Mouse (Mus musculus): ENCODE results near the gene Cdc34. TPM values are rescaled to one million over a fixed set of nuclear protein-coding genes. Genes with fewer than 3 reads are reported as not detected.

Gene Cdc34
- polyA plus RNA-seq, 3 experiments from 2014 or later = 13.9 to 26.7 (median 20.5) TPM

DNA sequence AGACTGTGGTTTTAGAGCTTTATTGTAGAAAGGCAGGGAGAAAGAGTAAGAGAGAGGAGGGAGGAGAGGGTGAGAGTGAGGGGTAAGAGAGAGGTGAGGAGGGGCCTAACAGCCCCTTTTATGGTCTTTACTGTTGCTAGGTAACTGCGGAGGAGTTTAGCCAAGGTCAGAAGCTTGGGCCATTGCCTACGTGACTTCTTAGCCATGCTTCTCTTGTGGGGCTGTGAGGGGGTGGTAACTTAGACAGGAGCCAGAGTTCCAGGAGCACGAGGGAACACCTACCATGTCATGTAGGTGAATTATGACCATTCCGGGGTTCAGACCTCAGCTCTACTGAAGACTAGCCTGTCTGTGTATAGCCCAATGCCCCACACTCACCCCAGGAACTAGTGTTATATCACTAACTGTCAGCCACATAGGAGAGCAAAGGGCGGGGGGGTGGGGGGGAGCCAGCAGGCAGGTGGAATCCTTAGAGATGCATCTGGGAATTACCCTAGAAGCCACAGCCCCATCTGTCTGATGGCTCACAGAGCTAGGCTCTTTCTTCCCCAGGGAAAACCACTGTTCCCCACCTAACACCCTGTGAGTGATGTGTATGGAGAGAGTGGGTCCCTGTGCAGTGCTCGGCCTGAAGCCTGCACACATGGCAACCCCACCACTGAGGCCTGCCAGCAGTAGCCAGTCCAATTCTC, 10.5 kb upstream of the Cdc34 start:
- no peak for ATAC-seq

DNA sequence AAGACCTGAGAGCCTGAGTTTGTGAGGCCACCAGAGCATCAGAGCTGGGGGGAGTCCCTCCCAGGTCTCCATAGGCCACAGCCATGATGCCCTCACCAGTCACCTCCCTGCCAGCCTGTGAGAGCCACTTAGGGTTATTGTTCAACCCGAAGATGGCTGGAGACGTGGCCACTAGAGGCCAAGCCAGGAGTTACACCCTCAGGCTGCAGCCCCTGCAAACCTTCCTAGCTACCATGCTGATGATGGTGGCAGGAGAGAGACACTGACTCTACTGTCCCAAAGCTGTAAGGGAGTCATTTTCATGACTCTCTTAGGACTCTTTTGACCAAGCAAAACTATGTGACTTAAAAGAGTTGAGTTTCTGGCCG, 9.9 kb upstream of the Cdc34 start:
- ATAC-seq = no peak

DNA sequence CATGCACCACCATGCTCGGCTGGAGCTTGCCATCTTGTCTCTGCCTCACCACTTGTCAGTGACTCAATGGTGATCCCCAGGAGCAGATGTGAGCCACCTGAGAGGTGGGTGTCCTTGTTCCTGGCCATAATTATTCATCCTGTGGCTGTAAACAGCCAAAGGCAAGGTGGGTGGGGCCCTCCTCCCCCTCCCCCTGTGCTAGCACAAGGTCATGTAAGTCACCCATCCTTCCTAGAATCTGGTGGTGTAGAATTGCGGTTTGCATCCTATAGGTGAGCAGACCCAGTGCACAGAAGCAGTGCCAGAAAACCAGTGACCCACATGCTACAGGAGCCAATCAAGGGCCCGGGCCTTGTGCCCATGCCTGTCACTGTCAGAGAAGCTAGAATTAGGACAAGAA, 8.9 kb upstream of the Cdc34 start:
- ATAC-seq = no peak

DNA sequence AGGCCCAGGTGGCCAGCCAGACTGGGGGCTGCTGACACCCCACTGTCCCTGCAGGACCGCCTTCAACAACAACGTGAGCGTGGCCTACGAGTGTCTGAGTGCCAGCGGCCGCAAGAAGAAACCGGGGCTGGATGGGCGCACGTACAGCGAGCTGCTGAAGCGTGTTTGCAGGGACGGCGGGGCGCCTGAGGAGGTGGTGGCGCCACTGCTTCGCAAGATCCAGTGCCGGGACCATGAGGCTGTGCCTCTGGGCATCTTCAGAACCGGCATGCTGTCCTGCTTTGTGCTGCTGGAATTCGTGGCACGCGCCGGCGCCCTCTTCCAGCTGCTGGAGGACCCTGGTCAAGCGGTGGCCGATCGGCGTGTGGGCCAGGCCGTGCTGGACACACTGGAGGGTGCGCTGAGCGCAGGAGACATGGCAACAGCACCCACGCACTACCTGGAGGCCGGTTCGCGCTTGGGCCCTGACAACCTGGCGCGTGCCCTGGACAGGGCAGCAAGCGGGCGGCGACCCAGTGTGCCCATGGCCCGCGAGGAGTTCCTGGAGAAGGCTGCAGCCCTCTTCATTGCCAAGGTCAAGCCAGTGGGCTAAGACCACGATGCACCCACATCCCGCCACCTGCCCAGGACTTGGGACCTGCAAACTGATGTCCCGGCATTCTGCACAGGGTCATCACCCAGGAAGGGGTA, 6.5 kb upstream of the Cdc34 start:
- ATAC-seq = no peak

DNA sequence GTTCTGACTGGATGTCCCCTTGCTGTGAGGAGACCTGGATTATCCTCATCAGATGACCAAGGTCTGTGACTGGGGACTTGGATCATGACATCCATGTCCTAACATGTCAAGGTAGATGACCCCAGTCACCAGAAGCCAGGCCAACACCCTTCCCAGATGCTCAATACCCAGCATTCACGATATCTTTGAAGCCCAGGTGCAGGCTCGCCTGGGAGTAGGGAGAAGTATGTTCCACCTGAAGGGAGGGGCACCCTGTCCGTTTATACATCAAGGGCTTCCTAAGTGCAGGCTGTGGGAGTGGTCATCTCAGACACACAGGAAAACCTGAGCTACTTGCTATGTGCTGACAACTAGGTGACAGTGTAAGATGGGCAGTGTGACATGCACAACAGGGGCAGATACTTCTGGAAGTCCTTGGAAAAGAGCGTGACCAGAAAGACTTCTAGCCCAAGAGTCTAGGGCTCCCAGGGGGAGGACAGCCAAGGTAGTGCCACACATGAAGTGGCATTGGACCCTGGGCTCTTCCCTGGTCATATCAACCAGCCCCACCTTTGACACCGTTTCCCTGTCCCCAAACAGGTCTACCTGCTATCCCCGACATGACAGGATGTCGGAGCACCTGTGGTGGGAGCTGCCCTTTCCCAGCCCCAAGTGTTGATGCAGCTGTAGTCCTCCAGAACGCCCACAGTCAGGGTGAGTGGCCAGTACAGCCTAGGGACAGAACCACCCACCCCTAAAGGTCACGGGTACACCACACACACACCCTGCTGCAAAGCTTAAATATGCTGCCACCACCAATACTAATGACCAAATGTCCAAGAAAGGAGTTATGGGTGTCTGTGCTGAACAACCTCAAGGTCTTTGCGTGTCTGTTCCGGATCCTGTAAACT, 1.1 kb upstream of the Cdc34 start:
- ATAC-seq = peak; percentile 7

DNA sequence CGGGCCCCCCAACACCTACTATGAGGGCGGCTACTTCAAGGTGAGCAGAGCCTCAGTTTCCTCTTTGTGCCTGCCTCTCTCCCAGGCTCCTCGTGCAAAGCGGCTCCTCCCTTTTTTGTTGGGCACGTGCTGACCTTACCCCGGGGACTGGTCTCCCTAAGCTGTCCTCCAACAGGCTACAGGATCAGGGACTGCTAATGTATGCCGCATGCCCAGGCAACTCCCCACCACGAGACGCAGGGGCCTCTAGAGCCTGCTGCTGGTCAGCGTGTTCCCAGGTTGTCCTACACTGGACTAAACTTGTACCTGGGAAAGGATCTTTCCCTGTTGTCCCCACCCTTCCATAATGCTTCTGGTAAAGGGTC, 538 bp downstream of the Cdc34 start:
- ATAC-seq = no peak

DNA sequence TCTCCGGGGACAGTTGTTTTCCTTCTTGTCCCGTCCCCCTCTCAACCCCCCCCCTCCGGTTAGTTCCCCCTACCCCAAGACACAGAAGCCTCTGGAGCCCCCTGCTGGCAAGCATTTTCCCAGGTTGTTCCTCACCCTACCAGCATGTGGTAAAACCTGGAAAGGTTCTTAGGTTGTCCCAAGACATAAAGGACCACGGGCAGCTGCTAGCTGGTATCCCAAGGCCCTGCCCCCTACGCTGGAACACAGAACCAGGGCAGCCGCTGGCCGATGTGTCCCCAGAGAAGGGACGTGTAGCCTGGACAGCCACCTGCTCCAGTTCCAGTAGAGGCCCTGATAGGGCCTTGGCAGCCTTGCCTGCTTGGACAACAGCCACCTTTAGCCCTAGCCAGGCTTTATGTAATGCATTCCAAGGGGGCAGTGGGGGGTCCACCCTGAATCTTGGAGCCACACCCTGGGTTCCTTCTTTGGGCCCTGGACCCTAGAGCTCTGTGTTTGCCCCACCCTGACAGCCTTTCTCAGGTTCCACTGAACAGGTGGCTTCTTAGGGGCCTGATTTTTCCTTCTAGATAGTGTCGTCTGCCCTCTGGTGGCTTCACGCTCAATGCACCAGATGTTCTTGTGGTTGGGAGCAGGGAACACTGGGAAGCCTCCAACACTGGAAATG, 1.1 kb downstream of the Cdc34 start:
- ATAC-seq = no peak

DNA sequence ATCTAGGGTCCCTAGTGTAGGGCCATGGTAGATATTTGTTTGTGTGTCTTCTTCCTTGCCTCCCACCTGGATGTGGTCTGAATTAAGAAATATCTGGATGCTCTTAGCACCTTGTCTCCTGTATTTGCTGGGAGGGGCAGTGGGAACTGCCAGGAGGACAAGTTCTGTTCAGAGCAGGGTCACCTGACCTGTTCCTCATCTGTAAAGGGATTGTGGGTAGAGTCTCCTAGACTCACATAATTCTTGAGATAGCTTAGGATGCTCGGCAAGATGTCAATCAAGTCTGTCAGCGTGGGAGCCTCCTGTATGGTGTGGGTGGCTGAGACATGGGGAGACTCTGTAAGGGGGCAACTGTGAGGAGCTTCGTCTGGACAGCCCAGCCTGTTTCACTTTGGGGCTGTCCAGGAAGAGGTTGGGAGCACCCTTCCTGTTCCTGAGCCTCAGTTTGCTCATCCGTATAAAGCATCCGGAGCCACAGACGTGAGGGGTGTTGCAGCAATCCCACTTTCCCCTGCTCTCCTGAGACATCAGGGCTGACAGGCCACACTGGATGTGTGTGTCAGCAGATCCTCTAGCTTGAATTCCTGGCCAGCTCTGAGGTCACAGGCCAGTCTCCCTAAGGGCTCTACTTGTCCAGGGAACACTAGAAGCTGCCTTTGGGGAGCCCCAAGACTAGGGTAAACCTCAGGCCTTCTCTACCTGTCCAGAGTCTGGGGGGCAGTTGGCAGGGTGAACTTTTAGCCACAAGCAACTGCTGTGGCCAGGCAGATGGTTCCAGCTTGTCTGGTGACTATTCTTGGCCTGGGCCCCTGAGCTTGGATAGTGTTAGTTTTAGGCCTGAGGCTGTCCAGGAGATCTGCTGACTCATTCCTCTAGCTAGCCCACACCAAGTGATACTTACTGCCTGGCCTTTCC, 2.0 kb downstream of the Cdc34 start:
- no peak for ATAC-seq

DNA sequence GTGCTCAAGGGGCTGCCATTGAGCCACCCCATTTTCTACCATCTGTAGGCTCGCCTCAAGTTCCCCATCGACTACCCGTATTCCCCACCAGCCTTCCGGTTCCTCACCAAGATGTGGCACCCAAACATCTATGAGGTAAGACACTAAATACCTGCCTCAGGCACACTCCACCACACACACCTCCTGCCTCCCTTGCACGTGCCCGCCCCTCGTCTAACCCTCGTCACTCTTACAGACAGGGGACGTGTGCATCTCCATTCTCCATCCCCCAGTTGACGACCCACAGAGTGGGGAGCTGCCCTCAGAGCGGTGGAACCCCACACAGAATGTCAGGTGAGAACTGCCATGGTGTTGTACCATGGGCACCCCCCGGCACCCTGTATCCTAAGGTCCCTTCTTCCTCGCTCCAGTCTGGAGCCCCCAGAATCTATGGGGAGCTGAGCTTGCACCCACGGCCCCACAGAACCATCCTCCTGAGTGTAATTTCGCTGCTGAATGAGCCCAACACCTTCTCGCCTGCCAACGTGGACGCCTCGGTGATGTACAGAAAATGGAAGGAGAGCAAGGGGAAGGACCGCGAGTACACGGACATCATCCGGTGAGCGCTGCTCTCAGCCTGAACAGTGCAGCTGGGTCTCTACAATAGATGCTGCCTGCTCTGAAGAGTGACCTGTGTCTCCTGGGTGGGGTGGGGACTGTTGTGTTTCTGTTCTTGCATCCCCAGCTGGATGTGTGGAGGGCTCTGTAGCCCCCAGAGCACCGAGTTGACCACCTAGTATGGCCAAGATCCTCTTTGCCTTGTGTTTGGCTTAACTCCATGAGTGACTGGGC, 3.0 kb downstream of the Cdc34 start:
- ATAC-seq = no peak

DNA sequence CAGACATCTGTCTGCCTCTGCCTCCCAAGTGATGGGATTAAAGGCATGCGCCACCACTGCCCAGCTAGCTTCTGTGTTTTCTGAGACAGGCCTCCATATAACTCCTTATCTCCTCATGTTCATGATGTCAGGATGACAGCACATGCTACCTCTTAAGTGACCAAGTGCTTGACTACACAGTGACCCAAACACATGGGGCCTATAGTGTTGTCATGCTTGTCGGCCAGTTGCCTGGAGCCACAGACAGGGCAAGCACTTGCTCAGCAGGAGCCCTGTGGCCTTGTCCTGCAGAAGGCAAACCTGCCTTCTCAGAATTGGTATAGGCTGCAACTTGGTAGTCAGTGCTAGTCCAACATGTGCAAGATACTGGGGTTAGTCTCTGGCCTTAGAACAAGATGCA, 4.2 kb downstream of the Cdc34 start:
- no peak for ATAC-seq

DNA sequence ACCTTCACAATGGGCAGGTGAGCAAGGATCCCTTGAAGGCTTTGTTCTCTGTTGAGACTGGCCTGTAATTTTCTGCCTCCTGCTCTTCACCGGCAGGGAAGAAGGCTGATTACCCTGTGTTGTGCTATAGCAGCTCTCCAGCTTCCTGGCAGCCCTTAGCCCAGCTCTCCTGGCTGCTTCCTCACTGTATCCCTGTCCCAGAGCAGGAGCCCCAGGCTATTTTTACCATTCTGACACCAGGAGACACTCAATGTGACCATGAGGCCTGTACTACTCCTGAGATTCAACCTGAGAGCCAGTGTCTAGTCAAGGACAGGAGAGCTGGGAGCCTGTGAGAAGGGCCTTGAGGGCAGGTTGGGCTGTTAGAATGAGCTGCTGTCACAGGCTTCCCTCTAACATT, 4.7 kb downstream of the Cdc34 start:
- ATAC-seq = no peak

DNA sequence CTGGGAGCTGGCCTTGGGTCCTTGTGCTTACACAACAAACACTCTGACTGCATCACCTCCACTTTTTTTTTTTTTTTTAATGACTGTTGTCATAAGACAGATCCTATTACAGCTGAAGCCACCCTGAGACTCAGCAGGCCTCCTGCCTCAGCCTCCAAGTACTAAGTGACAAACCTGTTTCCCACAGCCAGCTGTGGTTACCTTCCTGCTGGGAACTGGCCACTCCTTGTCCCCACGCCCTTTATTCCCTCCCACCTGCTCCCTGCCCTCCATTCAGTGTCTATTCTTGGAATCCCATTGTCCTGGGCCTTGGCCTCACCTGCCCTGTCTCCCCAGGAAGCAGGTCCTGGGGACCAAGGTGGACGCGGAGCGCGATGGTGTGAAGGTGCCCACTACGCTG, 5.5 kb downstream of the Cdc34 start:
- ATAC-seq = no peak

DNA sequence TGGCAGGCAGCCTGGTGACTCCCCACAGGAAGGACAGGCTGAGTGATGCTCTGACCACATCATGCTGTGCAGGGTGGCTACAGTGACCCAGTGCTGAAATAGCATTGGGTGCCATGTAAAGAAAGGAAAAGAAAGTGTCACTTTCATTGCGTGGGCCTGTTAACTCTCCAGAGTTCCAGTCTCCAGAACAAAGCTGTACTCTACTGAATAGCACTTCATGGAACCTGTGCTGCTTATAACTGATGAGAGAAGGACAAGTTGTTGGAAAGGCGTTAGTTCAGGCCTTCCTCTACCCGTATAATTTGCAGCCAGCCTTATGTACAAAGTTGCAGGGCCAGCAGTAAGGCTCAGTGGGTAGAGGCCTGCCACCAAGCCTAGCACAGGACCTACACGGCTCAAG, 6.7 kb downstream of the Cdc34 start, which contains the start of gene Gzmm:
Gene Gzmm (plus strand): TSS at position 301 of the 400 bp plus-strand sequence.
- ATAC-seq = no peak

DNA sequence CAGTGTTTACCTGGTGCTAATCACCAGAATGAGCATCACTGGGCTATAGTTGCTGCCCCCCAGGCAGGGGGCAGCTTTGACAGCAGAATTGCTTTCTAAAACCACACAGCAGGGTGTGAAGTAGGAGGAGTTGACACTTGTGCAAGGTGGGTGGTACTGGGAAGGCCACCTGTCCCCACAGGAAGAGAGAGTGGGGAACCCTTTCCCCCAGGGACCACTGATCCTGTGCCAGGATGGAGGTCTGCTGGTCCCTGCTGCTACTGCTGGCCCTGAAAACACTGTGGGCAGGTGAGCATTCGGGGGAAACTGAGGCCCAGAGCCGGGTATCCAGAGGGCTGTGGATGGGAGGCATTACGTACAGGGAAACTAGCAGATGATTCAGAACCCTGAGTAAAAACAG, 7.2 kb downstream of the Cdc34 start:
- no peak for ATAC-seq

DNA sequence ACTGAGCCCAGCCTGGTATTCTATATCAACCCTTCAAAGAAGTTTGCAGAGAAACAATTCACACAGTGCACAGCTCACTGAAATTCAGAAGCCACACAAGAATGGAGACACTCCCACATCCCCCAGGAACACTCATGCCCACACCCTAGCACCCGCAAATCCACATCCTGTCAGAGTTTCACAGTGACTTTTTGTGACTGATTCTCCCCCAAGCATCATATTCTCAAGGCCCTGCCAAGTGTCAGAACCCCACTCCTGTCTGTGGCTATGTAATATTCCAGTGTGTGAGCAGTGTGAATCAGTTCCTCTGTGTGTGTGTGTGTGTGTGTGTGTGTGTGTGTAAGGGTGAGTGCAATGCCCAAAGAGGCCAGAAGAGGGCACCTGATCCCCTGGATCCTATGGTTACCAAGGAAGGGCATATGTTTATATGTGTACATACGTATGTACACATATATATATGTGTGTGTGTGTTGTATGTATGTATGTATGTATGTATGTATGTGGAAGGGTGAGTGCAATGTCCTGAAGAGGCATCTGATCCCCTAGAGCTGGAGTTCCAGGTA, 10.1 kb downstream of the Cdc34 start:
- no peak for ATAC-seq

DNA sequence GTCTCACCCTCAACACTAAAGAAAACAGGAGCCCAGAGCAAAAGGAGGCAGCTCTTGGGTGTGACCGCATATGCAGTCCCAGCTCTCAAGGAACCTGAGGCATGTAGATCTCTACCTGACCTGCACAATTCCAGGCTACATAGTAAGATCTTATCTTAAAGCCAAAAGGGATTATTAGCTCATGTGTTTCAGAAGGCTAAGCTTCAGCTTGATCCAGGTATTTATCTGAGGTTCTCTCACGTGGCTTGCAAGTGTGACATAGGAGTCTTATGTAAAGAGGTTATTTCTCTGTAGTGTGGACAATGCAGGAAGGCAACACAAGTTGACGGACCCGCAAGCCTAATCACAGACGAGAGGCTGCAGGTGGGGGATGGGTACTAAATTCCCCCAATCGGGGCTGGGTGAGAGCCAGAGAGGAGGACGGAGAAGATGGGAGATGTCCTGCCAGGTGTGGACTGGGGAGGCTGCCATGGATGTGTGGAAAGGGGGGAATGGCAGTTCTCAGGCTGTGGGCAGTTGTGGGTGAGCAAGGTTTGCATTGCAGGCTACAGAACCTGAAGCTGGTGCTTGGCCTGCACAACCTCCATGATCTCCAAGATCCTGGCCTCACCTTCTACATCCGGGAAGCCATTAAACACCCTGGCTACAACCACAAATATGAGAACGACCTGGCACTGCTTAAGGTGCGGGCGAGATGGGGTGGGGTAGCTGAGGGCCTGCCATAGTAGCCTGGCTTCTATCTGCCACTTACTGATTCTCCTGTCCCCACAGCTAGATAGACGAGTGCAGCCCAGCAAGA, 11.8 kb downstream of the Cdc34 start:
- no peak for ATAC-seq

DNA sequence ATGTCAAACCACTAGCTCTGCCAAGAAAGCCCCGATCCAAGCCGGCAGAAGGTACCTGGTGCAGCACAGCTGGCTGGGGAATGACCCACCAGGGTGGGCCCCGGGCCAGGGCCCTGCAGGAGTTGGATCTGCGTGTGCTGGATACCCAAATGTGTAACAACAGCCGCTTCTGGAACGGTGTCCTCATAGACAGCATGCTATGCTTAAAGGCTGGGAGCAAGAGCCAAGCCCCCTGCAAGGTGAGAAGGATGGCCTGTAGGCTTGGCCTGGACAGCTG, 12.3 kb downstream of the Cdc34 start:
- ATAC-seq = no peak

DNA sequence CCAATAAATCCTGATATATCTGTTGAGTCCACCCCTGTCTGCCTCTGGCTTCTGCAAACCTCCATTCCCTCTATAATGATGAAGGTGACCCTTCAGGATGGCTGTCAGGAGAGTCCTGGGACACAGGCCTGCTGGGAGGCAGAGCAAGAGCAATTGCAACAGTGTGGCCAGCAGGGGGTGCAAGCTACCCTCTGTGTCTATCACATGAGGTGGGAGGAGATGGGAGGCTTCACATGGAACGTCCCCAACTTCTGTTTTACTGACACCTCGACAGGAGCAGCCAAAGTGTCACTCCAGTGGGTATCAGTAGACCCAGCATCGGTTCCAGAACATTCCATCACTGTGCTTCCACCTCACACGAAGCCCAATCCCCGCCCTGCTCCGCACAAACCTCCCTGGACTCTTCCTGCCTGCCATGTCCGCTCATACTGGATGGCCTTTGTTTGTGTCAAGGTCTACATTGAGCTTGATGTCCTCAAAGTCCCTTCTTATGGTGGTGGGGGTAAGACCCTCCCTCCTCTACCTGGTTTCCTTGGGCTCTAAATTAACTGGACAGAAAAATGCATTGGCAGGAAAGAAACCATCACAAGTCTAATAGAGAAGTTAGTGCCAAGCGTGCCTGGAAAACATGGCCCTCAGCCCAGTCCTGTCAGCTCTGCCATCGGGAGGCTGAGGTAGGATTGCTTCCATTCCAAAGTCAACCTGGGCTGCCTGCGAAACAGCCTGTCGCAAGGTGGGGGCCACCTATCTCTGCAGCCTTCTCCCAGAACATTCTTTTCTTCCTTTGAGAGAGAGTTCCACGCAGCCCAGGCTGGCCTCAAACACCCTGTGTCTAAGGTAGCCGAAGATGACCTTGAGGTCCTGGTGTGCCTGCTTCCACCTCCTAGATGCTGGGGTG, 13.5 kb downstream of the Cdc34 start:
- peak; percentile 58 for ATAC-seq

DNA sequence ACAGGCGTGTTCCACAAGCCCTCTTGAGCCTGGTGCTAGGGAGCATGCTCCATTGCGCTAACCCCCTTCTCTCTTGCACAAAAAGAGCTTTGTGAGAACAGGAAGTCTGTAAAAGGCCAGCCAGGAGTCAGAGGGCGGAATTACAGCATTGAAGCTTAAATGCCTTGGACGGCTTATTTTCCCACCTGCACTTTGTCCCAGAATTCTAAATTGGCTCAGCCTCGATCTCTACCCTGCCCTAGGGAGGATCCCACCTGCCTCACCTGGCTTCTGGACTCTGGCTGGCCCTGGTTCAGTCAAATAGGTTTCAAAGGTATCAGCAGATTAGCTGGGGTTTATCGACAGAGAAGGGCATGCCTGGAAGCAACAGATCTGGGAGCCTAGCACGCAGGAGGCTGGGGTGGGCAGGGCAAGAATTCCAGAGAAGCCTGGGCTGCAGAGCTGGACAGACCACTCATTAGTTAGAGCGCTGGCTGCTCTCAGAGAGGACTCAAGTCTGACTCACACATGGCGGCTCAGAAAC, 14.2 kb downstream of the Cdc34 start:
- no peak for ATAC-seq
